Mouse (Mus musculus) neutrophil, adult 5-6 weeks (primary cell): ENCODE measurements around the gene Prrx2. TPM values are rescaled to one million over a fixed set of nuclear protein-coding genes. Genes with fewer than 3 reads are reported as not detected.

ENCODE experiments used
- ATAC-seq: fragments of 151-379, 151-347 bp; 2 replicates; pipeline ENCODE4 v1.8.0; 2017; ENCODE audit warnings: mild to moderate bottlenecking, moderate TSS enrichment; ENCODE audit not compliant: insufficient number of reproducible peaks, poor library complexity, low FRiP score, severe bottlenecking; ENCODE audit errors: extremely low read depth
- total RNA-seq: library from RNA; stranded (forward); fragments of 200-1000 nt; gene quantifications from 2 replicates; pipeline ENCODE4 v1.2.3, GENCODE M21; 2017

Gene Prrx2
- total RNA-seq, 1 experiment from 2014 or later = not detected

DNA sequence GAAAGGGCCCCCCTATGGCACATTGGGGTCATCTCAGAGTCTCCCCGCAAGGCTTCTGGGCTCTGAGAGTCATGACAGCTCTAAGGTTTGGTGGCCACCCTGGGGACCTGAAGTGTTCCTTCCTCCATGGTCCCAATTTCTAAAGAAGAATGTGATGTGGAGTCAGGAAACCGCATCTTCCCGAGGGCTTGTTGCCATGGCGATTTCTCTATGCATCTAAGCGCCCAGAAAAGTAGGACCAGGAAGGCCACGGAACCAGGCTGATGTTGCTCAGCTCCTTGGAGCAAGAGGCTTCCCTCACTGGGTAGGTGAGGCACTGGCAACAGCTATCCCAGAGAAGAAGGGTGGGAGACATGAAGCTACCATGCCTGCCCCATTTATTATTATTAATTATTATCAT lies 22.3 kb downstream of the Prrx2 start:
- no peak for ATAC-seq

DNA sequence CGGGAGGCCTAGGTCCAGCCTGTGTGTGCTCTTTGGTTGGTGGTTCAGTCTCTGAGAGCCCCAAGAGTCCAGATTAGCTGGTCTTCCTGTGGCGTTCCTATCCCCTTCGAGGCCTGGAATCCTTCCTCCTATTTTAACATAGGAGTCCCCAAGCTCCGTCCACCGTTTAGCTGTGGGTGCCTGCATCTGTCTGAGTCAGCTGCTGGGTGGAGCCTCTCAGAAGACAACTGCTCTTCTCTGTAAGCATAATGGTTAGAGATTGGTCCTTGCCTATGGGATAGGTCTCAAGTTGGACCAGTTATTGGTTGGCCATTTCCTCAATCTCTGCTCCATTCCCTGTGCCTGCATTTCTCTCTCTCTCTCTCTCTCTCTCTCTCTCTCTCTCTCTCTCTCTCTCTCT lies 25.0 kb downstream of the Prrx2 start:
- ATAC-seq = no peak

DNA sequence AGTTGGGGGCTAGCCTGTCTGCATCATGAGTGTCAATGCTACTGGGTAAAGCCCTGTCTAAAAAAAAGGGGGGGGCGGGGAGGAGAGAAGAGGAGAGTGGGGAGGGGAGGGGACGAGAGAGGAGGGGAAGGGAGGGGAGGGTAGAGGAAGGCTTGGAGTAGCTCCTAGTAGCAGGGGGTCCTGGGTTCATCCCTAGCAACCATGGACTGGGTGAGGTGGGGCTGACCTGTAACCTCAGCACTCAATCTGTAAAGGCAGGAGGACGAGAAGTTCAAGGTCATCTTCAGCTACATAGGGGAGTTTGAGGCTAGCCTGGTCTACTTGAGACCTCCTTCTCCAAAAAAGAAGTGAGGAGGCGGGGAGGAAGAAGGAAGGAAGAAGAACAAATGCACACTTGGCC lies 27.3 kb downstream of the Prrx2 start:
- ATAC-seq = no peak

DNA sequence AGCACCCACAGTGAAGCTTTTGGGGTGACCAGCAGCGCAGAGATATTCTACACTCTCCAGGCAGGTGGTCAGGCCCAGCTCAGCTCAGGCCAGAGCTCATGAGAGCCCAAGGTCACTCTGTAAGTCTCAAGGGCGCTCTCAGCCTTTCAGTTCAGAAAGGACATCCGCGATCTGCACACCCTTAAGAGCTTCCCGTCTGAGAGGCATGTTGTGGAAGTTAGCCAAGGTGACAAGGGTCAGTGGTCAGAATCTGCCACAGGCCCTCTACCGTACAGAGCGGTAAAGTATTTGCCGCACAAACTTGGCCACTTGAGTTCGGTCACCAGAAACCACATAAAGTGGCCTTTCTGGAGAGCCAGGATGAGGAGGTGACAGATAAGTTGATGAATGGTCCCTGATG lies 28.8 kb downstream of the Prrx2 start:
- no peak for ATAC-seq

DNA sequence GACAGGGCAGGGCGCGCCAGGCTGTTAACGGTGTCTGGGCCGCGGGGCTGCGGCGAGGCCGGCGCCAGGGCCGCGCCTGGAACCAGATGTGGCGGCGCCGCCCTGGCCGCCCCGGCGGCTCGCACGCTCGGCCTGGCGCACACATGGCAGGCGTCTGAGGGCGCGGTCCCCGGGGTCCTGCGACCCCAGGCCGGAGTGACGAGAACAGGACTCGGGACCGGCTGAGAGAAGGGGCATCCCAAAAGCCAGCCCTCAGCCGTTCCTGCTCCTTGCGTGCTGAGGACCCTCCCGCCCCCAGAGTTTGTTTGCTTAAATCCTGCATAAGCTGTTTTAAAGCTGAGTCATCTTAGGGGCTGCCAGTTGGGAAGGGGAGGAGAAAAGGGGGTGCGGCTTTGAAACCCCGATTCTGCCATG lies 30.2 kb downstream of the Prrx2 start:
- ATAC-seq = no peak

DNA sequence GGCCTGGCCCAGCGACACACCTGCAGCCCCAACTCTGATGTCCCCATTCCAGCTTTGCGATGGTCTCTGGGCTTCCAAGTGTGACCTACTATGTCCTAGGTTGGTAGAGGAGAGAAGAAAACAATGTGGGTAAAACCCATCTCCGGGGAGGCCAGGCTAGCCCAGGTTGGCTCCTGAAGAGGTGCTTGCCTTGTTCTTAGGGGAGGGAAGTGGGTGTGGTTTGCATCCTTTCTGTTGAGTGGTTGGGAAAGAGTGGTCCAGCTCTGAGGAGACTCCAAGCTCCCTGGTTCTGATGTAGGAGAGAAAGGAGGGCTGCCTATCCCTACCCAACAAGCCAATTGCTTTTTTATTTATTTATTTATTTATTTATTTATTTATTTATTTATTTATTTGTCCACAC lies 30.7 kb downstream of the Prrx2 start:
- ATAC-seq = no peak

DNA sequence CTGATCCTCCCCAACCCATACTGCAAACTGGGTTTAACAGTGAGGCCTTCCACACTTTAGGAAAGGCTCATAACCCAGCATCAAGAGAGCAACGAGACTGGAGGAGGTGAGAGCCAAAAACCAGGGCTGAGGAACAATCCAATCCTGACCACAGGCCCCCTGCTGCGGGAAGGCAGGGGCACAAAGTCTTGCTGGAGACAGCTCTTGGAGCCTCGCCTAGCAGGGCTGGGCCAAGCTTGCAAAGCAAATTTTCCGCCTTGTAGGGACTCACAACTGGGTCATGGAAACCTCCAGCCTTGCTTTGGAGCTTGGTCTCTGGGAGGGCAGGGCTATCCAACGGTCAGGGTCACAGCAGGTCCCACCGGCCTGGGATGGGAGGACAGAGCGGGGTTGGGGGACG lies 36.1 kb downstream of the Prrx2 start:
- ATAC-seq = no peak

DNA sequence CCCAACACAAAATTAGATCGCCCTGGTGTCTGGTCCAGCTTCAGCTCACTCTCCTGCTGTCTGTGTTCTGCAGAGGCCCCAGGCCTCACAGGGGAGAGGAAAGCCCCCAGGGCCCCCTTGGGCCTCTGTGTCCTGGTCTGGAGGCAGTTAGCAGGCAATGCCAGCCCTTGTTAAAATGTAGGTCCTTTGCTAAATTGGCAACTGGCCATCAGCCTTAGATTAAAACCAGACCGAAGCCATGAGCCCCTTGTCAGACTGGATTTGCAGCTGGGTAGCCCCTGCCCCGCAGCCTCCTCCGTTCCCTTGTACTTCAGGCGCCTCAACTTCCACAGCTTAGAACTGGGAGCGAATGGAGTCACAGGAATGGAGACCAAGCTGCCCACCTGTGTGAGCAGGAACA lies 37.9 kb downstream of the Prrx2 start:
- no peak for ATAC-seq

DNA sequence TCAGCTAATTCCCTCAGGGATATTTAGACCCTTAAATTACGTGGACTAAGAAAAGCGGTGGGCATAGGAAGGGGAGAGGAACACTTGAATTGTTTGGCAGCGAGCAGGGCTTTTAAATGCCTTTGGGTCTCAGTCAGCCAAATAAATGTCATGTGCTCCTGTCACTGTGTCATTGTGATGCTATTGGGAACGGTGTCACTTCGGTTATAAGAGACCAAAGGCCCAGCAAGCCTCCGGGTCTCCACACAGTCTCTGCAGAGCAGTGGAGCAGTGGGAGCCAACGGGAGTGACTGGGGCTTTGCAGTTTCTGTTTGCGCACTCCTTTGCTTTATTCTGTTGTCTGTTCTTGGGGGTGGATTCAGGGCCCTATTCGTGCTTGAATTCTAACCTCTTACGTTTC lies 39.7 kb downstream of the Prrx2 start:
- no peak for ATAC-seq

DNA sequence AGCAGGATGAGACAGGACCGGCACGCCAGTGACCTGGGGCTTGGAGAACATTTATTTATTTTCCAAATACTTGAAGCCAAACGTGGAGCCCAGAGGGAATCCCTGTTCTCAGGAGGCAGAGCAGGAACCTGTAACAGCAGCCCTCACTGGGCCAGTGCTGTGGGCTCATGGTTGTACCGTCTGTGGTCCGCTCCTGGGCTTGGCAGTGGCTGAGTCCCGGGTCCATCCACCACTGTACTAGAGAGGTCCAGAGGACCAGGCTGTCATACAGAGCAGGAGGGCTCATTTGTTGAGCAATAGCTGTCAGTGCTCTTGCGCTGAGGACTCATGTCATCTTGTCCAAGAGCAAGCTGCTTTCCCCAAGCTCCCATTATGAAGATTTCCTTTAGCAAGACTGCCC lies 40.3 kb downstream of the Prrx2 start:
- no peak for ATAC-seq

DNA sequence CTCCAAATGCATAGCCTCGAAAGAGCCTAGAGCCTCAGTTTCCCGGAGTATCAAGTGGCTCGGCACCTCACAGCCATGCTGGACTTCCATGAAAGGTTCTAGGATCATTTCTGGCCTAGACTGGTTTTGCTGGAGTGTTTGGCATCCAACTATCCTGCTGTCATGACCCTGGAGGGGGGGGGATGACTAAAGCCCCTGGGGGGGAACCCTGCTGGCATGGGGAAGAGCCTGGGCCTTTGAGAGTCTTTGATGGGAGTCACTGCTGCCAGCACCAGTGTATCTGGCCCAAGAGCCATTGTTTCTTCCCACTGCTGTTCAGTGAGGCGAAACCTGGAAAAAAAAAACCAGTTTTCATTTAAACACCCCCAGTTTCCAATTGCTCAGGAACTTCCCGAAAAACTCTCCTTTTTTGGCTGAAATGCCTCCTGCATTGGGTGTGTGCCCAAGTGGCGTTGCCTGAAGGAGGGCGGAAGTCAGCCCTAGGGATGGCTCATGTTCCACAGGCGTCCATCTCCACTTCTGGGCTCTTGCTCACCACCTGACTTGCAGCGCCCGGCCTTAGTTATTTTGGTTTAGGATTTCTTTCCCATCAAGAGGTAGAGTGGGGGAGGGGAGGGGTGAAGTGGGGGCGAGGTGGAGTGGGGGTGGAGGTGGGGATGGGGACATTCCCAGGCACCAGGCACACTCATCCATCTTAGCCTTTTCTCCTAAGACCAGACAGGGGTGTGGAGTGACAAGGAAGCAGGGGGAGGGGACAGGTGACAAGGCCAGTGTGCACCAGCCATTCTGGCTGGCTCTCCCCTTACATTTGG lies 41.1 kb downstream of the Prrx2 start:
- ATAC-seq = no peak

DNA sequence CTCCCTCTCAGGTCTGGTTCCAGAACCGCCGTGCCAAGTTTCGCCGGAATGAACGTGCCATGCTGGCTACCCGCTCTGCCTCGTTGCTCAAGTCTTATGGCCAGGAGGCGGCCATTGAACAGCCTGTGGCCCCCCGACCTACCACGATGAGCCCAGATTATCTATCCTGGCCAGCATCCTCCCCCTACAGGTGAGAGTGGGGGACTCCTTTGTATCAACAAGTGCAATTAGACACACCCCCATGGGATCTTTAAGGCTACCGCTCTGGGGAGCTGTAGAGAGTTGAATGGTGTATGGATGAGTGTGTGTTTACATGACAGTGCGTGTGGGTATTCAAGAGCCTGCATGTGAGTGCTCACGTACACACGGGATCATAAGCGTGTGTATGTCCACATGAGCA lies 44.7 kb downstream of the Prrx2 start:
- no peak for ATAC-seq

DNA sequence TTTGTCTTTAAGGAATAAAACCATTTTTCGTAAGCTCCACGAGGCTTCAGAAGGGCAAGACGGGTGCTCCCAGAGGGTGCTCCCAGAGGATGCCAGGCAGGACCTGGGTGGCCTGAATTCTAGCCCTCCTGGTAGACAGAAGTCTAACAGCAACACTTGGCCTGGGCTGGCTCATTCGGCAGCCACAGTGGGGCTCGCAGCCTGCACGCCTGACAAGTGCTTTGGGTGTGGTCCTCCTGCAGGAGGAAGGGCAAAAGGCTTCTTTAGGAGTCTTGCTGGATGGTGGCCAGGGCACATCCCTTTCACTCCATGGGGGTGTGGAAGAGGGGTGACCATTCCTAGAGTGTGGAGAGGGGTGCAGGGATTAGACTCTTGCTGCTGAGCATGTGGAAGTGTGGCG lies 46.4 kb downstream of the Prrx2 start:
- ATAC-seq = no peak

DNA sequence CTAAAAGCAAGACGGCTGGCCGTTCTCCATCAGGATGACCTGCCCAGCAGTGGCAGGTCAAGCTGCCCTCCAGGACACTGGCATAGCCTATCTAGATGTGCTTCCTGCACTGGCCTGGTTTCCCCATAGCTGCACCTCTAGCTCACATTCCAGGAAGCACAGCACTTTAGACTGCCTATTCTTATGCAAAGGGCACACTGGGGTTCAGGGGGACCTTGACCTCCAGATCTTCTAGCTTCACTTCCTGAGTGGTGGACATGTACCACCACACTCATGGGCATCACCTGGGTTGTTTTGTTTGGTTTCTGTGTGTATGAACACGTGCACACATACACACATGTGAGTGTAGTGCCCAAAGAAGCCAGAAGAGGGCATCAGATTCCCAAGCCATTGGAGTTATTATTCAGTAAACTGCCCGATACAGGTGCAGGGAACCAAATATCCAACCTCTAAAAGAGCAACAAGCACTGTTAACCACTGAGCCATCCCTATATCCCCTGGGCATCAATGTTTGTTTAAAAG lies 50.1 kb downstream of the Prrx2 start:
- no peak for ATAC-seq

DNA sequence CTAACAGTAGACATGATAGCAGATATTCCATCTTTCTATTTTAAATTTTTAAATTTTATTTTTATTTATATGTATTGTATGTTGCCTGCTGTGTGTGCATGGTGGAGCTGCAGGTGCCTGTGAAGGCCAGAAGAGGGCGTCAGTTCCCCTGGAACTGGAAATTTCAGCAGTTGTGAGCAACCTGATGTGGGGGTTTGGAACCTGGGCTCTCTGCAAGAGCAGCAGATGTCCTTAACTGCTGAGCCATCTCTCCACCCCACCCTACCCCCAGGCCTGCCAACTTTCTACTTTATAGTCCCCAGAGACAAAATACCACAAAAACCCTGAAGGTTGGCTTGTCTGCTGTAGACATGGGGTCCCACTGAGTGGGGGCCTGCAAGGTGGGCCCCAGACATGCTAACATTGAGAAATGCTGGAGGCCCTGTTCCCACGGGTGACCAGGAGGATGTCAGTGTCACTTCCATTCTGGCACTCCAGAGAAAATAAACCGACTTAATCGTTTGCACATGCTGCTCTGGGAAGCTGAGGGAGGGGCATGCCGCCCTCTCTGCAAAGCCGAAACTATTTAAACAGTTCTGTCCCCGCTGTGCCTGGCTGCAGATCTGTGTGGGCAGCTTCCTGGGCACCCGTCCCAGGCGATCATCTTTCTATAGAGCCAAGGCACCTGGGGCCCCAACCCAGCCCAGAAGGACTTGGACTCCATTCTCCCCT lies 50.8 kb downstream of the Prrx2 start:
- ATAC-seq = no peak

DNA sequence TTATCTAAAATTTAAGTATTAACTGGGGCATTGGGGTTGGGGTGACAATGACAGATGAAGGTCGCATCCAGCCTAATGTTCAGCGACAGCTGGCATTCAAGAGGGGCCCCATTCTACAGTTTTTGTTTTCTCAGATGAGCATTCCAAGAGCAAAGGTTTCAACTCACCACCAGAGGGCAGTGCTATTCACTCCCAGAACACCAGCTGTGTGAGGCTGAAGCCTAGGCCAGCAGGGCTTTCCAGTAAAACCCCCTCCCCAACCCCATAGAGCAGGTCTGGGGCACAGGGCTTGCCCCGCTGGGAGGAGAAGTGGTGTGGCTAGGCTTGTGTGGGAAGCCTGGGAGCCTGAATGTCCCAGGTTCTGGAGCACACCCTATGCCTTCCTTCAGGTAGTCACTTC lies 56.2 kb downstream of the Prrx2 start:
- 0 out of 2 replicates have a peak, but pooled peaks have one; percentile 5 for ATAC-seq

DNA sequence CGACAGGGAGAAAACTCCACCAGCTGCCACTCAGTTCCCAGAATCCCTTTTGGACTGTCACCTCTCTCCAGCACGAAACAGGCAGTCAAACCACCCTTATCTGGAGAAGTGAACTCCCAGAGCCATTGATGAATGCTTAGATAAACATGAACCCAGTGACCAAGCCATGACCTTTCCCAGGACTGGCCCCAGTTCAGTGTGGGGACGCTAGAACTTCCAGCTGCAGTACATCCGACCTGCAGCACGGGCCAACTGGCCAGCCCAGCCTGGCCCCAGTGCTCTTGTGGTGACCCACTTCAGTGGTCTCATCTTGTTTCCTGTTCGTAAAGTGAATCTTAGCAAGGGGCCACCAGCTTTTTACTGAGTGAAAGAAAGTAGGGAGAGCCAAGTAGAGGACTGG lies 58.6 kb downstream of the Prrx2 start:
- ATAC-seq = no peak

DNA sequence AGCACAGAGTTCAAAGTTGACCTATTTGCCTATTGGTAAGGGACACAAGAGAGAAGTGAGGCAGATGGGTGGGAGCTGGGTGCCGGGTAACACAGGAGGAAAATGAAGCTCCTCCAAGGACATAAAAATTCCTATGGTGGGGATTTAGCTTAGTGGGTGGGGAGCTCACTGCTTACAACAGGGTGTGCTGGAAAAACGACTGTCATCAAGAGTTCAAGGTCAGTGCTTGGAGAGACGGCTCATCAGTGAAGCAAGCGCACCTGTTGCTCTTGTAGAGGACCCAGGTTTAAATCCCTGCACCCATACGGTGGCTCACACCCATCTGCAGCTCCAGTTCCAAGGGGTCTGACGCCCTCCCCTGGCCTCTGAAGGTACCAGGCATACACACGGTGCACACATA lies 59.2 kb downstream of the Prrx2 start:
- ATAC-seq = no peak

DNA sequence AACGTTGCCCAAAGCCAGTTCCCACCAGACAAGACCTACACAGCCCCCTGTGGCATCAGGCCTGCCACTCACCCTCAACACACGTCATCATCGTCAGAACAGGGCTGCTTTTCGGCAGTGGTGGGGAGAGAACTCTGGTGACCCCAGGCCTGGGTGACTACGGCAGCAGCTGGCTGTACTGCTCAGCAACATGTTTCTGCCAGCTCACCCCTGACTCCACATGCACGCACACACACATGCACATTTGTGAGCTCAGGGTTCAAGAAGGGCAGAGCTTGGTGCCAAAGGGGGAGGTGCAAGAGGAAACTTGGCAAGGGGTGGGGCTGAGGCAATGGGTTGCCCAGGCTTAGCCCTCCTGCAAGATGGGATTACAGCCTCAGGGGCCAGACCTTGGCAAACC lies 62.5 kb downstream of the Prrx2 start:
- ATAC-seq = no peak

DNA sequence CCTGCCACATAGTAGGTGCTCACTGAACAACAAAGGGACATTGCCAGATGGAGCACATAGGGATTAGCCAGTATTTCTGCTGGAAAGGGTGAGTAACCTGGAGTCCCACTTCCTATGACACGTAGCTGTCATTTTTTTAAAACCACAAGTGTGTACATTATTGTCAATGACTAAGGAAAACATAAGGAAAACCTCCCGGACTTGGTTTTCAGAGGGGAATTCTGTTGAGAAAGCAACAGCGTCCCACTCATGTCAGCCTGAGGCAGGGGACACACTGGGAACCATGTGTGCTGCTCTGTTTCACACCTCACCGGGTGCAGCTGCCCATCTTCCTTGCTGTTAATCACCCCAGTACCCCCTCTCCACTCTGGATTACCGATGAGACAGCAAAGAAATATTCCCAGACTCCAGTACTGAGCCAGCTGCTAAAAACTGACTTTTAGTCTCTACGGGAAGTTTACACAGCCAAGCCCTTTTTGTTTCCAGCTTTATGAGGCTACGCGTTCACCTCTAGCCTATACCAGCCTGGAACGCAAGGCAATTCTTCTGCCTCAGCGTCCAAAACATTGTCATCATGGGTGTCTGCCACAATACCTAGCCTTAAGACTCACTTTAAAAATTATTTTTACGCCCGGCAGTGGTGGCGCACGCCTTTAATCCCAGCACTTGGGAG lies 64.8 kb downstream of the Prrx2 start:
- no peak for ATAC-seq
